Mouse (Mus musculus) hindbrain, embryonic 12.5 days (tissue): ENCODE results near the gene Actn2. TPM values are rescaled to one million over a fixed set of nuclear protein-coding genes. Genes with fewer than 3 reads are reported as not detected.

Experiments used
- ATAC-seq: fragments of 200-750 bp; cut with Nextera tagmentation; 2 replicates; pipeline ENCODE4 v1.8.0; 2017; ENCODE audit warnings: moderate TSS enrichment; ENCODE audit not compliant: low FRiP score
- H3K27ac ChIP-seq: fragments of 300-500 bp; sonication (generic); 2 replicates; pipeline ENCODE4 v1.5.1; 2016; ENCODE audit warnings: mild to moderate bottlenecking
- H3K27me3 ChIP-seq: fragments of 300-500 bp; sonication (generic); 2 replicates; pipeline ENCODE4 v1.6.1; 2016; ENCODE audit warnings: mild to moderate bottlenecking
- H3K36me3 ChIP-seq: fragments of 300-500 bp; sonication (generic); 2 replicates; pipeline ENCODE4 v1.6.1; 2016; ENCODE audit warnings: mild to moderate bottlenecking
- H3K4me1 ChIP-seq: fragments of 300-500 bp; sonication (generic); 2 replicates; pipeline ENCODE4 v1.6.1; 2016
- H3K4me2 ChIP-seq: fragments of 300-500 bp; sonication (generic); replicated peaks from 2 replicates; pipeline ENCODE4 v1.6.1; 2016; ENCODE audit warnings: mild to moderate bottlenecking
- H3K4me3 ChIP-seq: fragments of 300-500 bp; sonication (generic); 2 replicates; pipeline ENCODE4 v1.5.1; 2016; ENCODE audit warnings: mild to moderate bottlenecking
- H3K9ac ChIP-seq: fragments of 300-500 bp; sonication (generic); 2 replicates; pipeline ENCODE4 v1.6.1; 2016; ENCODE audit warnings: mild to moderate bottlenecking, moderate library complexity
- H3K9me3 ChIP-seq: fragments of 300-500 bp; sonication (generic); replicated peaks from 2 replicates; pipeline ENCODE4 v1.6.1; 2016; ENCODE audit warnings: mild to moderate bottlenecking
- WGBS: fragments of 180-500 bp; shearing (Covaris S2); methylation state at CpG from one replicate; pipeline ENCODE4 v1.1.7; 2016; 5-methylcytosine and 5-hydroxymethylcytosine counted together
- polyA plus RNA-seq: library from polyadenylated mRNA; unstranded; fragments of >200 nt; fragmentation: Nextera tagmentation; extraction: Ambion mirVana; gene quantifications from 2 replicates; pipeline ENCODE4 v1.2.1, GENCODE M21; 2016

Actn2 gene
- 6.2 and 26.2 TPM in 2 replicates for polyA plus RNA-seq

GRCm38 (mm10) chr13:12340183-12340975 lies at the start of gene Actn2:
Gene Actn2 (minus strand): TSS chr13:12340760.
- H3K9me3 ChIP-seq = no peaks in the 10 kb centered on the region
- peak within 1 kb of the TSS; percentile 91 for H3K4me2 ChIP-seq
- peak within 1 kb of the TSS; percentile 68 for H3K9ac ChIP-seq
- no peaks in the 10 kb centered on the region for H3K36me3 ChIP-seq
- peaks cover 4% of the 10 kb centered on the region for H3K4me1 ChIP-seq
- ATAC-seq = peak; percentile 99
- H3K27me3 ChIP-seq = no peaks in the 10 kb centered on the region; the same call in 1 of the 2 replicates
- H3K27ac ChIP-seq = no peak within 1 kb of the TSS
- under 1% methylated on average over 43 of the region's 43 CpGs for WGBS
- peak within 1 kb of the TSS; percentile 43 for H3K4me3 ChIP-seq

- no peak for ATAC-seq
- H3K4me1 ChIP-seq = no peaks in the 10 kb centered on the region
- no peak overlapping the region for H3K9ac ChIP-seq
- no peak overlapping the region for H3K4me3 ChIP-seq
- H3K9me3 ChIP-seq = no peaks in the 10 kb centered on the region
- no peak overlapping the region for H3K4me2 ChIP-seq
- no peaks in the 10 kb centered on the region for H3K36me3 ChIP-seq
- no peak overlapping the region for H3K27ac ChIP-seq
- H3K27me3 ChIP-seq = no peaks in the 10 kb centered on the region
Observed at GRCm38 (mm10) chr13:12386286-12386685, 45.7 kb upstream of the Actn2 start.

- no peak for ATAC-seq
- Histone ChIP-seq H3K36me3 (no peaks in the 10 kb centered on the region), H3K9me3 (no peaks in the 10 kb centered on the region), H3K4me3 (no peak overlapping the region), H3K27ac (no peak overlapping the region), H3K4me1 (no peaks in the 10 kb centered on the region), H3K27me3 (no peaks in the 10 kb centered on the region), H3K4me2 (no peak overlapping the region), H3K9ac (no peak overlapping the region)
Observed at GRCm38 (mm10) chr13:12384796-12385195, 44.2 kb upstream of the Actn2 start.

- Histone ChIP-seq H3K9me3 (no peaks in the 10 kb centered on the region), H3K4me1 (no peaks in the 10 kb centered on the region), H3K4me2 (no peak overlapping the region), H3K4me3 (no peak overlapping the region), H3K27ac (no peak overlapping the region), H3K36me3 (no peaks in the 10 kb centered on the region), H3K27me3 (no peaks in the 10 kb centered on the region), H3K9ac (no peak overlapping the region)
- ATAC-seq = no peak
- WGBS = 73% methylated on average over 1 of the region's 1 CpGs
Observed at GRCm38 (mm10) chr13:12376778-12377177, 36.2 kb upstream of the Actn2 start.

GRCm38 (mm10) chr13:12372755-12373154 lies 32.2 kb upstream of the Actn2 start:
- 86% methylated on average over 3 of the region's 3 CpGs for WGBS
- Histone ChIP-seq H3K9ac (no peak overlapping the region), H3K27ac (no peak overlapping the region), H3K36me3 (no peaks in the 10 kb centered on the region), H3K9me3 (no peaks in the 10 kb centered on the region), H3K4me2 (no peak overlapping the region), H3K4me3 (no peak overlapping the region), H3K27me3 (no peaks in the 10 kb centered on the region), H3K4me1 (no peaks in the 10 kb centered on the region)
- ATAC-seq = no peak

GRCm38 (mm10) chr13:12369930-12370329 lies 29.4 kb upstream of the Actn2 start:
- H3K9ac ChIP-seq = no peak overlapping the region
- H3K4me1 ChIP-seq = no peaks in the 10 kb centered on the region
- WGBS = 89% methylated on average over 11 of the region's 11 CpGs
- no peak overlapping the region for H3K4me3 ChIP-seq
- no peaks in the 10 kb centered on the region for H3K27me3 ChIP-seq
- H3K36me3 ChIP-seq = no peaks in the 10 kb centered on the region
- H3K27ac ChIP-seq = no peak overlapping the region
- no peak for ATAC-seq
- H3K9me3 ChIP-seq = no peaks in the 10 kb centered on the region
- H3K4me2 ChIP-seq = no peak overlapping the region

- no peak overlapping the region for H3K27ac ChIP-seq
- no peak overlapping the region for H3K4me3 ChIP-seq
- ATAC-seq = no peak
- H3K4me2 ChIP-seq = no peak overlapping the region
- no peaks in the 10 kb centered on the region for H3K4me1 ChIP-seq
- H3K9ac ChIP-seq = no peak overlapping the region
- 58% methylated on average over 8 of the region's 8 CpGs for WGBS
- H3K36me3 ChIP-seq = no peaks in the 10 kb centered on the region
- no peaks in the 10 kb centered on the region for H3K9me3 ChIP-seq
- H3K27me3 ChIP-seq = no peaks in the 10 kb centered on the region
Observed at GRCm38 (mm10) chr13:12369041-12369621, 28.6 kb upstream of the Actn2 start.

DNA sequence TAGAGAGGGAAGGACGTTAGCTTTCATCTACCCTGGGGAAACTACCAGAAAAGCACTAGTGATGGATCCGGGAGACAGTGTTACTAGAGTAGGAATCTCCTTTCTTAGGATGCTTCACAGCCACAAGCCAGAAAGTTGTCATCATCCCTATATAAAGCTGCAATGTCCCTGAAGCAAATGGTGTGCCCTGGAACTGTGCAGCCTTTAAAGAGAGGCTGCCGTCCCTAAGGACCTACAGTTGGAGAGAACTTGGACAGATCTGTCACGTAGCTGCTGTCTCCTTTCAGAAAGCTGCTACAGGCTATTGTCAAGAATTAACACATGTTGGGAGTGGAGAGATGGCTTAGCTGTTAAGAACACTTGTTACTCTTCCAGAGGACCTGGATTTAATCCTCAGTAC lies 20.9 kb upstream of the Actn2 start:
- H3K9me3 ChIP-seq = no peaks in the 10 kb centered on the region
- 80% methylated on average over 4 of the region's 4 CpGs for WGBS
- no peak overlapping the region for H3K27ac ChIP-seq
- ATAC-seq = no peak
- no peaks in the 10 kb centered on the region for H3K4me1 ChIP-seq
- no peak overlapping the region for H3K4me2 ChIP-seq
- no peaks in the 10 kb centered on the region for H3K27me3 ChIP-seq
- H3K4me3 ChIP-seq = no peak overlapping the region
- no peak overlapping the region for H3K9ac ChIP-seq
- H3K36me3 ChIP-seq = no peaks in the 10 kb centered on the region

DNA sequence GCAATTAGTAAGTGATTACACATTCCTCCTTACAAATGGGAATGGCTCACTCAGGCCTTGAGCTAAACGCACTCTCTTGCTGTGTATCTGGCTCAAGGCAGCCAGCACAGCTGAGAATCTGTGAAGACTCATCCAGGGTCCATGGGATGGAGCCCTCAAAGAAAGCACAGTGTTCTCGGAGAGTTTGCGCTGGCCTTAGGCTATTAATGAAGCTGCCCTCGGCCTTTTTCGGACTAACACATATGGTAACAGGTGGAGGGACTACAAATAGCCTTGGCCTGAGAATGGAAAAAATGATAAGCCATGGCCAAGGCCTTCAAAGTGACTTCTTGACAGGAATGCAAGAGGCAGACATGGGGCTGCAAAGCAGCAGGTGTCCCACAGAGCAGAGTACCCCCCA lies 17.0 kb upstream of the Actn2 start:
- 83% methylated on average over 5 of the region's 5 CpGs for WGBS
- ATAC-seq = no peak
- no peak overlapping the region for H3K4me2 ChIP-seq

GRCm38 (mm10) chr13:12356184-12356583 lies 15.6 kb upstream of the Actn2 start:
- H3K4me3 ChIP-seq = no peak overlapping the region
- no peaks in the 10 kb centered on the region for H3K4me1 ChIP-seq
- 71% methylated on average over 4 of the region's 4 CpGs for WGBS
- H3K4me2 ChIP-seq = no peak overlapping the region
- H3K27me3 ChIP-seq = no peaks in the 10 kb centered on the region
- H3K9ac ChIP-seq = no peak overlapping the region
- no peaks in the 10 kb centered on the region for H3K36me3 ChIP-seq
- ATAC-seq = no peak
- H3K27ac ChIP-seq = no peak overlapping the region
- no peaks in the 10 kb centered on the region for H3K9me3 ChIP-seq

More for the DNA sequence above, 17.0 kb upstream of the Actn2 start:
- no peaks in the 10 kb centered on the region for H3K27me3 ChIP-seq
- H3K36me3 ChIP-seq = no peaks in the 10 kb centered on the region
- H3K9ac ChIP-seq = no peak overlapping the region
- H3K27ac ChIP-seq = no peak overlapping the region
- no peaks in the 10 kb centered on the region for H3K4me1 ChIP-seq
- H3K9me3 ChIP-seq = no peaks in the 10 kb centered on the region
- H3K4me3 ChIP-seq = no peak overlapping the region

GRCm38 (mm10) chr13:12349197-12349824 lies 8.8 kb upstream of the Actn2 start:
- H3K27me3 ChIP-seq = no peaks in the 10 kb centered on the region
- H3K27ac ChIP-seq = no peak overlapping the region
- no peak overlapping the region for H3K4me2 ChIP-seq
- no peaks in the 10 kb centered on the region for H3K4me1 ChIP-seq
- H3K4me3 ChIP-seq = no peak overlapping the region
- H3K9me3 ChIP-seq = no peaks in the 10 kb centered on the region
- H3K9ac ChIP-seq = no peak overlapping the region
- WGBS = 79% methylated on average over 13 of the region's 13 CpGs
- ATAC-seq = no peak
- no peaks in the 10 kb centered on the region for H3K36me3 ChIP-seq

- H3K4me1 ChIP-seq = no peaks in the 10 kb centered on the region
- no peaks in the 10 kb centered on the region for H3K27me3 ChIP-seq
- H3K4me2 ChIP-seq = no peak overlapping the region
- WGBS = 82% methylated on average over 3 of the region's 3 CpGs
- H3K36me3 ChIP-seq = no peaks in the 10 kb centered on the region
- no peak overlapping the region for H3K4me3 ChIP-seq
- H3K9ac ChIP-seq = no peak overlapping the region
- ATAC-seq = no peak
- no peak overlapping the region for H3K27ac ChIP-seq
- no peaks in the 10 kb centered on the region for H3K9me3 ChIP-seq
Observed at GRCm38 (mm10) chr13:12346837-12347236, 6.3 kb upstream of the Actn2 start.
